8 mouse cellular contexts compared by ENCODE assay signal in the genomic region with DNA sequence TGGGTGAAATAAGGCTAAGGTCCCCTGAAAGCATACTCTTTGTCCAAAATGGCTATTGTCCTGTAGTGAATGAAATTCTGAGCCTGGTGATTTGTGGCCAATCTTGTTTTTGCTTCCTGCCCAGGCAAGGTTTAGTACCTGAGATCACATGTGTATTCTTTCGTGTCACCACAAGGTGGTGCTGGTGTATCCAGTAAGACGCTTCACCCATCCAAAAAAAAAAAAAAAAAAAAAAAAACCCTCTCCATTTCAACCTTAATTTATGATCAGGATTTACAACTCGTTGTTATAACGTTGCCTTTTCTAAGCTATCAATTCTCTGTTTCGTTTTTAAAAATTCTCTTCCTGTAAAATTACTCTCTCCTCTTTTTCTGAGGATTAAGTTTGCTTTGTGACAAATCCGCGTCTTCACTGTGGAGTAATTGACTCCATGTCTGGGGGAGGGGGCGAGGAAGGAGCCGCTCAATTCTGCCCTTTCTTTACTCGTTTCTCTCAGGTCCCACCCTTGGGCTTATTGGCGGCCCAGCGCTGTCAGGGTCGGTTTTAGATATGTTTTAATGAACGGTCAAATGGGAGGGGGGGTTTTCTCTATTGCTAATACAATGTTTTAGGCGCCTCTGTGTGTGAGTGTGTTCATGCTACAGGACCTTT.
DNase-seq lines count a peak whose midpoint lies in the region; ATAC-seq and TF ChIP-seq lines count a peak whose summit lies in the region.

No protein-coding gene starts in this region.

- no peaks in the 10 kb centered on the region for H3K4me1 ChIP-seq in heart, embryonic 13.5 days
- H3K4me1 ChIP-seq in kidney, postnatal 0 days (replicated peaks; ENCODE audit: insufficient read depth, low read length): no peaks in the 10 kb centered on the region
- no peaks in the 10 kb centered on the region for H3K4me1 ChIP-seq in liver, embryonic 14.5 days (replicated peaks; ENCODE audit: control insufficient read depth in 2 of 2, insufficient read depth in 2 of 2, low read length in 1 of 2)

- no peaks in the 10 kb centered on the region for H3K9me3 ChIP-seq in heart, embryonic 13.5 days
- H3K9me3 ChIP-seq in kidney, postnatal 0 days (replicated peaks; ENCODE audit: low read length): no peaks in the 10 kb centered on the region
- H3K9me3 ChIP-seq in liver, embryonic 14.5 days (ENCODE audit: control insufficient read depth, low read length): no peaks in the 10 kb centered on the region

- no peak for TF ChIP-seq EP300 in liver, embryonic 14.5 days (IDR thresholded peaks at IDR 0.05; ENCODE audit: low read depth)

- 42% methylated on average over 15 of the region's 15 CpGs for WGBS in heart, embryonic 13.5 days
- WGBS in kidney, postnatal 0 days: 16% methylated on average over 15 of the region's 15 CpGs
- WGBS in liver, embryonic 14.5 days (ENCODE audit: insufficient replicate concordance): 35% methylated on average over 15 of the region's 15 CpGs

- H3K4me2 ChIP-seq in heart, embryonic 13.5 days: peak overlapping the region; percentile 49
- H3K4me2 ChIP-seq in kidney, postnatal 0 days (ENCODE audit: low read length): peak overlapping the region; percentile 64
- no peak overlapping the region for H3K4me2 ChIP-seq in liver, embryonic 14.5 days (ENCODE audit: low read depth)

- H3K27me3 ChIP-seq in heart, embryonic 13.5 days (replicated peaks): no peaks in the 10 kb centered on the region
- no peaks in the 10 kb centered on the region for H3K27me3 ChIP-seq in kidney, postnatal 0 days (ENCODE audit: insufficient read depth, low read length)
- H3K27me3 ChIP-seq in liver, embryonic 14.5 days (ENCODE audit: control insufficient read depth, insufficient read depth, low read length): no peaks in the 10 kb centered on the region

- TF ChIP-seq CTCF in kidney, postnatal 0 days (IDR thresholded peaks at IDR 0.05; ENCODE audit: low read depth): peak; percentile 76
- peak; percentile 38; the same call in 1 of the 2 replicates for TF ChIP-seq CTCF in liver, embryonic 14.5 days (IDR thresholded peaks at IDR 0.05; ENCODE audit: low read depth)

- H3K27ac ChIP-seq in heart, embryonic 13.5 days (replicated peaks): no peak overlapping the region
- H3K27ac ChIP-seq in kidney, postnatal 0 days: no peak overlapping the region
- H3K27ac ChIP-seq in liver, embryonic 14.5 days: no peak overlapping the region

- no peak overlapping the region for H3K9ac ChIP-seq in heart, embryonic 13.5 days
- H3K9ac ChIP-seq in kidney, postnatal 0 days (ENCODE audit: low read depth, low read length): no peak overlapping the region
- no peak overlapping the region for H3K9ac ChIP-seq in liver, embryonic 14.5 days (replicated peaks)

- no peaks in the 10 kb centered on the region for H3K36me3 ChIP-seq in heart, embryonic 13.5 days
- no peaks in the 10 kb centered on the region for H3K36me3 ChIP-seq in kidney, postnatal 0 days (ENCODE audit: insufficient read depth, low read length)
- no peaks in the 10 kb centered on the region for H3K36me3 ChIP-seq in liver, embryonic 14.5 days (replicated peaks; ENCODE audit: control insufficient read depth, insufficient read depth, low read depth)

- ATAC-seq in heart, embryonic 13.5 days (ENCODE audit: extremely low read depth, insufficient number of reproducible peaks, low FRiP score, low TSS enrichment): no peak
- ATAC-seq in kidney, postnatal 0 days (replicated peaks; ENCODE audit: low FRiP score, low read depth): no peak
- ATAC-seq in liver, embryonic 14.5 days (ENCODE audit: insufficient read depth): no peak

- peak; percentile 21 for DNase-seq in urinary bladder, postnatal 25 days (ENCODE audit: low spot score)
- DNase-seq in urinary bladder, postnatal 4 days (ENCODE audit: low spot score in 2 of 2): no peak
- DNase-seq in cerebellum, postnatal 25 days: peak; percentile 52 to 81
- DNase-seq in kidney, postnatal 0 days (ENCODE audit: low spot score): peak; percentile 82
- peak in 1 of 3 experiments; percentile 1 for DNase-seq in liver, embryonic 14.5 days (ENCODE audit: low read depth in 3 of 3, low spot score in 3 of 3)
- peak; percentile 41 for DNase-seq in retina, postnatal 7 days (ENCODE audit: low read depth, low spot score)
- DNase-seq in urinary bladder, adult 2 months (ENCODE audit: low spot score): no peak

- peak overlapping the region; percentile 17; the same call in 1 of the 2 replicates for H3K4me3 ChIP-seq in heart, embryonic 13.5 days
- H3K4me3 ChIP-seq in kidney, postnatal 0 days (replicated peaks; ENCODE audit: low read depth, low read length): peak overlapping the region; percentile 16; the same call in 1 of the 2 replicates
- H3K4me3 ChIP-seq in liver, embryonic 14.5 days (ENCODE audit: insufficient read depth in 1 of 2, low read depth in 2 of 2, low read length in 2 of 2): no peak overlapping the region

Comparison
In these comparisons a context has a peak if more than half of its experiments do, and no peak if none do; other contexts are left out.
1. DNase-seq: peak in urinary bladder, postnatal 25 days (single experiment), cerebellum, postnatal 25 days (2 of 2), kidney, postnatal 0 days (single experiment) and retina, postnatal 7 days (single experiment); none in urinary bladder, postnatal 4 days (0 of 2) and urinary bladder, adult 2 months (single experiment).
2. H3K4me3 ChIP-seq: peak in heart, embryonic 13.5 days (single experiment) and kidney, postnatal 0 days (single experiment); none in liver, embryonic 14.5 days (0 of 2).